Mouse (Mus musculus) E14TG2a.4 (cell line): ENCODE data around the gene Mef2a.
"Not testable (repeated sequence)": the region's sequence is repeated elsewhere in the genome, so short reads cannot be mapped to it uniquely, and the experiment has no call there.

Experiments used
- H3K27me3 ChIP-seq: 2 replicates; pipeline ENCODE4 v1.6.1; 2014; ENCODE audit warnings: low read length, control low read depth; ENCODE audit not compliant: insufficient read depth
- H3K36me3 ChIP-seq: 2 replicates; pipeline ENCODE4 v1.6.1; 2014; ENCODE audit warnings: low read length, control low read depth; ENCODE audit not compliant: insufficient read depth
- H3K4me1 ChIP-seq: replicated peaks from 2 replicates; pipeline ENCODE4 v1.6.1; 2014; ENCODE audit warnings: low read depth, low read length, control low read depth
- H3K4me3 ChIP-seq: replicated peaks from 2 replicates; pipeline ENCODE4 v1.5.1; 2014; ENCODE audit warnings: mild to moderate bottlenecking, low read length
- H3K9me3 ChIP-seq: 2 replicates; pipeline ENCODE4 v1.6.1; 2014; ENCODE audit warnings: low read length, control low read depth
- CTCF ChIP-seq: conservative IDR thresholded peaks from 2 replicates; pipeline ENCODE4 v1.5.1; 2014; ENCODE audit warnings: low read length
- NANOG ChIP-seq: IDR thresholded peaks from 2 replicates; pipeline ENCODE4 v1.6.1; 2014; ENCODE audit warnings: borderline replicate concordance, low read length, mixed read lengths
- POU5F1 ChIP-seq: IDR thresholded peaks from 2 replicates; pipeline ENCODE4 v1.6.1; 2014; ENCODE audit warnings: low read length, borderline replicate concordance

The Mef2a gene

GRCm38 (mm10) chr7:67307078-67307477 is 65.6 kb downstream of the Mef2a start:
- Histone ChIP-seq H3K9me3 (peaks cover 8% of the 10 kb centered on the region), H3K27me3 (no peaks in the 10 kb centered on the region), H3K4me1 (no peaks in the 10 kb centered on the region), H3K36me3 (0 out of 2 replicates have a peak, but pooled peaks cover 3% of the 10 kb centered on the region), H3K4me3 (no peak overlapping the region)
- TF ChIP-seq CTCF (no peak), NANOG (no peak), POU5F1 (no peak)

DNA sequence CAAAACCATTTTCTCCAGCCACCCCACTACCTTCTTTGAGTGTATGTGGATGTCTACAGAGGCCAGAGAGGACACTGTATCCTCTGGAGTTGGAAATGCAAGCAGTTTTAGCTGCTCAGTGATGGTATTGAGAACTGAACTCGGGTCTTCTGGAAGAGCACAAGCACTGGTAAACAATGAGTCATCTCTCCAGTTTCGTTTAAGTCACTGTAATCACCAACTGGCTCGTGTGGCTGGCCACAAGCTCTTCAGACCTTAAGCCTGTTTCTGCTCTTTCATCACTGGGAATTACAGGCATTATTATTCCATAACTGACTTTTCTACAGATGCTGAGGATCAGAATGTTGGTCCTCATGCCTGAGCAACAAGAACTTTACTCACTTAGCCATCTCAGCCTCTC is 67.7 kb downstream of the Mef2a start:
- no peaks in the 10 kb centered on the region for H3K27me3 ChIP-seq
- H3K4me1 ChIP-seq: no peaks in the 10 kb centered on the region
- TF ChIP-seq POU5F1 (no peak), NANOG (no peak), CTCF (no peak)
- no peak overlapping the region for H3K4me3 ChIP-seq
- peaks cover 8% of the 10 kb centered on the region for H3K9me3 ChIP-seq
- 0 out of 2 replicates have a peak, but pooled peaks cover 3% of the 10 kb centered on the region for H3K36me3 ChIP-seq

GRCm38 (mm10) chr7:67296419-67296818 is 76.2 kb downstream of the Mef2a start:
- no peak for TF ChIP-seq POU5F1
- TF ChIP-seq NANOG: no peak
- no peak for TF ChIP-seq CTCF
- H3K27me3 ChIP-seq: no peaks in the 10 kb centered on the region
- no peaks in the 10 kb centered on the region for H3K36me3 ChIP-seq
- no peaks in the 10 kb centered on the region for H3K4me1 ChIP-seq
- no peak overlapping the region for H3K4me3 ChIP-seq
- no peaks in the 10 kb centered on the region for H3K9me3 ChIP-seq

DNA sequence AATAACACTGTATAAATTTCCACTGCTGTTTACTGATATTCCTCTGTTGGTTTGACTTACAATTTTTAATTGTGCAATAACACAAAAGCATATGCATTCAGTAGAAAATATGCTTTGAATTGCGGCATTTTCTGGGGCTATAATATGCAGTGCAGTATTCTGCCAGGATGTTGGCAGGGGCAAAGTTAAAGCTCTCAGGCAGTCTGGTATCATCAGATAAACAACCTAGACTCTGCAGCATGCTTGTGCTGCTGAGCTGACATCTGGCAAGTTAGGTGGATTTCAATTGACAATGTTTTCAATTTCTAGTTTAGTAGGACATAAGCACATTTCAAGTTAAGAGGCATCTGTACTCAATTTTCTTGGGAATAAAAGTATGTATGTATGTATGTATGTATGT is 81.3 kb downstream of the Mef2a start:
- H3K4me1 ChIP-seq: peaks cover 7% of the 10 kb centered on the region; the same call in 1 of the 2 replicates
- H3K27me3 ChIP-seq: no peaks in the 10 kb centered on the region
- 0 out of 2 replicates have a peak, but pooled peaks cover 2% of the 10 kb centered on the region for H3K36me3 ChIP-seq
- TF ChIP-seq NANOG (no peak), POU5F1 (no peak), CTCF (no peak)
- H3K9me3 ChIP-seq: peaks cover 4% of the 10 kb centered on the region; the same call in 1 of the 2 replicates
- no peak overlapping the region for H3K4me3 ChIP-seq

DNA sequence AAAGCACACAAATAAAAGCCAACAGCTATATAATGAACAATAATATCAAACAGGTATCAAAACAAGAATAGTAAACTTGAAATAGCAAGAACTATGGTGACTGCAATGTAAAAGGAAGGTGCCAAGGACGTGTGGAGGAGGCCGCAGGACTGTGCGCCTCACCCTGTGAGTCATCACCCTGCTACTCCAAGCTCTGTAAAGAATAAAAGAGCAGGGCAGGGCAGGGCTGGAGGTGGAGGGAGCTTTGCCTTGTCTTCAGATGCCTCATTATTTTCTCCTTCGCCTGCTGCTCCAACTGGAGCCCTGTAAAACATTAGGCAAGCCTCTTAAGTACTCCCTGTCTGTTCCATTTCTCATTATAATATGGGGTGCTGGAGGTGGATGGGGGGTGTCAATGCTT is 85.2 kb downstream of the Mef2a start:
- TF ChIP-seq CTCF: no peak
- no peak for TF ChIP-seq POU5F1
- TF ChIP-seq NANOG: no peak
- H3K27me3 ChIP-seq: no peaks in the 10 kb centered on the region
- peaks cover 7% of the 10 kb centered on the region; the same call in 1 of the 2 replicates for H3K4me1 ChIP-seq
- H3K9me3 ChIP-seq: peaks cover 4% of the 10 kb centered on the region; the same call in 1 of the 2 replicates
- H3K36me3 ChIP-seq: 0 out of 2 replicates have a peak, but pooled peaks cover 2% of the 10 kb centered on the region
- H3K4me3 ChIP-seq: no peak overlapping the region

DNA sequence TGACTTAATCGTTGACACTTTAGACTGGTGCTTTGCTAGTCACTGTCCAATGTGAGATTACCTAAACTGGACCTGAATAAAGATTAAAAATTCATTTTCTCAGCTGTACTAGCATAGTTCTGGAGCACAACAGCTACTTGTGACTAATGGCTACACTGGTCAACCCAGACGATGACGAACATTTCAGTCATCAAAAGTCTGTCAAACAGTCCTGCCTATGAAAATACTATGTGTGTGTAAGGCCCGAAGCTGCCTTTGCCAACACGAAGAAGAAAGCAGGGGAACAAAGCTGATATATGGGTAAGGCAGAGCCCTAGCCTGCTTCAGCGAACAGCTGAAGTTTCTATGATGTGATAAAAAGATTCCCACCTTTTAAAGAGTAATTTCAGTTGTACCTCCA is 89.1 kb downstream of the Mef2a start:
- Histone ChIP-seq H3K4me1 (peaks cover 7% of the 10 kb centered on the region; the same call in 1 of the 2 replicates), H3K27me3 (no peaks in the 10 kb centered on the region), H3K4me3 (no peak overlapping the region), H3K9me3 (peaks cover 4% of the 10 kb centered on the region; the same call in 1 of the 2 replicates), H3K36me3 (0 out of 2 replicates have a peak, but pooled peaks cover 2% of the 10 kb centered on the region)
- TF ChIP-seq POU5F1 (no peak), NANOG (no peak), CTCF (no peak)

DNA sequence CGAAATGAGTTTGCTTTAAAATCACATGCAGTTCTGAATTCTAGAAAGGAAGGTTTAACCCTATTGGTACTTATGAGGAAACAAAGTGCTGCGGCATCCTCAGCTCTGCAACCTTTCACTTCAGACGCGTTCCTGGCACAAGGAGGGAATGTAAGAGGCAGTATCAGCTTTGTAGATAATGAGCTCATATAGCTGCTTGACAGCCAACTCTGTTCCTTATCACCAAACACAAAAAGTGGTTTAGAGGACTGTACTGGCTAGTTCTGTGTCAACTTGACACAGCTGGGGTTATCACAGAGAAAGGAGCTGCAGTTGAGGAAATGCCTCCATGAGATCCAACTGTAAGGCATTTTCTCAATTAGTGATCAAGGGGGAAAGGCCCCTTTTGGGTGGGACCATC is 102.2 kb downstream of the Mef2a start:
- not testable (repeated sequence) for H3K27me3 ChIP-seq, H3K4me3 ChIP-seq, H3K9me3 ChIP-seq, H3K4me1 ChIP-seq, H3K36me3 ChIP-seq

- no peak for TF ChIP-seq CTCF
- TF ChIP-seq POU5F1: no peak
- TF ChIP-seq NANOG: no peak
- Histone ChIP-seq H3K9me3 (no peaks in the 10 kb centered on the region), H3K27me3 (no peaks in the 10 kb centered on the region), H3K4me3 (no peak overlapping the region), H3K4me1 (no peaks in the 10 kb centered on the region), H3K36me3 (peaks cover 4% of the 10 kb centered on the region; the same call in 1 of the 2 replicates)
These were observed 112.7 kb downstream of the Mef2a start for GRCm38 (mm10) chr7:67259828-67260563.

- Histone ChIP-seq H3K9me3 (no peaks in the 10 kb centered on the region), H3K27me3 (no peaks in the 10 kb centered on the region), H3K36me3 (no peaks in the 10 kb centered on the region), H3K4me3 (no peak overlapping the region), H3K4me1 (no peaks in the 10 kb centered on the region)
- TF ChIP-seq POU5F1: no peak
- no peak for TF ChIP-seq CTCF
- no peak for TF ChIP-seq NANOG
These were observed 126.6 kb downstream of the Mef2a start for GRCm38 (mm10) chr7:67246067-67246466.
